Mouse (Mus musculus) lung, postnatal 0 days (tissue): ENCODE results near the gene Eif3c.

Experiments
- CTCF ChIP-seq: IDR thresholded peaks from 2 replicates; pipeline ENCODE4 v1.5.1; 2016; ENCODE audit warnings: antibody characterized with exemption, mild to moderate bottlenecking
- EP300 ChIP-seq: IDR thresholded peaks from 2 replicates; pipeline ENCODE4 v1.6.1; 2016; ENCODE audit warnings: antibody characterized with exemption, mild to moderate bottlenecking, control low read depth

- TF ChIP-seq CTCF (peak; percentile 85), EP300 (no peak)
Observed at GRCm38 (mm10) chr7:126587779-126588178, 21.6 kb upstream of the Eif3c start.
